Mouse (Mus musculus) C2C12 (cell line): ENCODE measurements at regions not wholly inside any gene's neighbourhood (a gene's known extent, or its start where the extent isn't known, plus 50 kb on each side); places are given as distances from the start of the nearest gene placed in this dataset.

Experiments used
- H3K27me3 ChIP-seq: one replicate; pipeline ENCODE4 v1.6.1; 2011; ENCODE audit not compliant: control insufficient read depth, insufficient read depth, insufficient read length
- H3K36me3 ChIP-seq: one replicate; pipeline ENCODE4 v1.6.1; 2011; ENCODE audit not compliant: control insufficient read depth, insufficient read depth
- H3K4me3 ChIP-seq: one replicate; pipeline ENCODE4 v1.5.1; 2011; ENCODE audit warnings: mild to moderate bottlenecking, control low read depth; ENCODE audit not compliant: poor library complexity, insufficient read depth, severe bottlenecking
- H3K79me2 ChIP-seq: one replicate; pipeline ENCODE4 v1.6.1; 2011; ENCODE audit not compliant: control insufficient read depth, insufficient read depth
- H3K79me3 ChIP-seq: one replicate; pipeline ENCODE4 v1.6.1; 2011; ENCODE audit warnings: low read depth, control low read depth
- H3ac ChIP-seq: one replicate; pipeline ENCODE3; 2011; ENCODE audit warnings: low read depth; ENCODE audit not compliant: control insufficient read depth, insufficient read length
- CEBPB ChIP-seq: IDR thresholded peaks from one replicate; pipeline ENCODE4 v1.6.1; 2011; ENCODE audit warnings: low read depth, mild to moderate bottlenecking, control low read depth, moderate library complexity
- CTCF ChIP-seq: IDR thresholded peaks from one replicate; pipeline ENCODE4 v1.5.1; 2011; ENCODE audit not compliant: control insufficient read depth, insufficient read depth, insufficient read length
- FOSL1 ChIP-seq: IDR thresholded peaks from one replicate; pipeline ENCODE4 v1.8.0; 2011; ENCODE audit warnings: mild to moderate bottlenecking, low read length; ENCODE audit not compliant: poor library complexity, insufficient read depth, severe bottlenecking
- MAX ChIP-seq: IDR thresholded peaks from one replicate; pipeline ENCODE4 v1.6.1; 2011; ENCODE audit warnings: mild to moderate bottlenecking, control low read depth
- MYOD1 ChIP-seq: IDR thresholded peaks from one replicate; pipeline ENCODE4 v1.6.1; 2011; ENCODE audit warnings: low read depth; ENCODE audit not compliant: control insufficient read depth, insufficient read length
- MYOG ChIP-seq: IDR thresholded peaks from one replicate; pipeline ENCODE4 v1.6.1; 2011; ENCODE audit not compliant: control insufficient read depth, insufficient read length; ENCODE audit errors: extremely low read depth
- USF1 ChIP-seq: IDR thresholded peaks from one replicate; pipeline ENCODE4 v1.6.1; 2011; ENCODE audit warnings: low read depth, mild to moderate bottlenecking, control low read depth, moderate library complexity

DNA sequence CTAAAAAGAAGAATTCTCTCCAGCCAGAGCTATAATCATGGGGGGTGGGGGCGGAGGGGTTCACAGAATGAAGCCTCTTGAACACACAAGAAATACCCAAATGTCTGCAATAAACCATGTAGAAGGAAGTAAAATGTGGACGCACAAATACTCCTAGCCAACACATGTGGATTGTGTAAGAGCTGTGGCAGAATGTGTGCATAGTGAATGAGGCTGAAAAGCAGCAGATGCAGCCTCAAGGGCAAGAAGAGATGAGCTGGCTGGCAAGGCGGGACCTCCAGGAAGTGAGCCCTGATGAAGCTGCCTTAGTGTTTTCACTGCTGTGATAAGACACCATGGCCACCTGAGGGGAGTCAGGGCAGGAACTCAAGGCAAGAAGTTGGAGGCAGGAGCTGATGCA, 53.3 kb upstream of the Arhgap28 start:
- no peaks in the 10 kb centered on the region for H3K36me3 ChIP-seq
- TF ChIP-seq CTCF (no peak), FOSL1 (no peak), CEBPB (no peak), USF1 (no peak), MYOG (no peak), MYOD1 (no peak), MAX (no peak)
- no peaks in the 10 kb centered on the region for H3K27me3 ChIP-seq
- no peak overlapping the region for H3ac ChIP-seq
- H3K79me3 ChIP-seq: no peaks in the 10 kb centered on the region
- no peaks in the 10 kb centered on the region for H3K79me2 ChIP-seq
- H3K4me3 ChIP-seq: no peak overlapping the region

DNA sequence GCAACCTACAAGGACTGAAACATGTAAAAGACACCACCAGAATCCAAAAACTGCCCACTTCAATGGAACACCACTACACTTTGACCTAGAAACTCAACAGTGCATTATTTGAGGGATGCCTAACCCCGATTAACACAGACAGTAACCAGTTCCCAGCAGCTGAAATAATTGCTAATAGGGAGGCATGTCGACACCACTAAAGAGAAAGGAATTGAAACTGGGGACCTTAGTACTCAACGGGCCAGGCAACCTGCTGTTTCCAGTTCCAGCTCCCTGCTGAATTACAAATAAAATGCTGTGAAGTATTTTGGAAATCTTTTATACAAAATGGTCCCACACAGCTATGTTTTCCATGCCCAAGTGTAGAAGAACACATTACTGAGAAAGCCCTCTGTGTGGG, 56.5 kb upstream of the Arhgap28 start:
- H3K27me3 ChIP-seq: no peaks in the 10 kb centered on the region
- H3K79me3 ChIP-seq: no peaks in the 10 kb centered on the region
- TF ChIP-seq USF1 (no peak), CEBPB (no peak), MYOD1 (no peak), CTCF (no peak), FOSL1 (no peak), MYOG (no peak), MAX (no peak)
- H3K4me3 ChIP-seq: no peak overlapping the region
- no peaks in the 10 kb centered on the region for H3K79me2 ChIP-seq
- H3ac ChIP-seq: no peak overlapping the region
- H3K36me3 ChIP-seq: no peaks in the 10 kb centered on the region

DNA sequence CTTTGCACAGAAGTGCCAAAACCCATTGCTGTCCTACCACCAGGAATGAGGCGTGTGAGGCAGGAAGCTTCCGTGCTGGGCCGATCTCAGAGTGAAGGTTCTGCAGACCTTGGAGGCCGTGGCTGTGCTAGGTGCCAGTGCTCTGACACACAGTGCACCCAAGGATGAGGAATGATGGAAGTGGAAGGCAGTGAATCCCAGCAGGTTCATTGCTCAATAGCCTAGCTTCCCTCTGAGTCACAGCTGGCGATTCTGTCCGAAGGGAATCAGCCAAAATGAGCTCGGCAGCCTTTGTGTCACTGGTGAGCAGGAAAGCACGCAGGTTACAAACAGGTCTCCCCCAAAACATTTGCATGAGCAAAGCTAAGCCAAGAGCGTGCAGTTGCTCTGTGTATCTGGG, 61.8 kb upstream of the Arhgap28 start:
- Histone ChIP-seq H3K4me3 (no peak overlapping the region), H3K79me2 (no peaks in the 10 kb centered on the region), H3ac (no peak overlapping the region), H3K79me3 (no peaks in the 10 kb centered on the region), H3K27me3 (no peaks in the 10 kb centered on the region), H3K36me3 (no peaks in the 10 kb centered on the region)
- TF ChIP-seq USF1 (no peak), FOSL1 (no peak), CTCF (no peak), CEBPB (no peak), MYOG (no peak), MAX (no peak), MYOD1 (no peak)

DNA sequence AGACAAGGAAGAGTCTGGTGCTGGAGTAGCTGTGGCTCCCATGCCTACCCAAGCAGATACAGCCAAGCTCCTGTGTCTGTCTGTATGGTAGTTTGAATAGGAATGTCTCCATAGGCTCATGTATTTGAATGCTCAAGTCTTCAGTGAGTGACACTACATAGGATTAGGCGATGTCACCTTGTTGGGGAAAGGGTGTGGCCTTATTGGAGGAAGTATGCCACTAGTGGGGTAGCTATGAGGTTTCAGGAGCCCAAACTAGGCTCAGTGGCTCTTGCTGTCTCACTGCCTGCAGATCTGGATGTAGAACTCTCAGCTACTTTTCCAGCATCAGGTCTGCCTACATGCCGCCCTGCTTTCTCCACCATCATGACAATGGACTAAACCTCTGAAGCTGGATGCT, 62.3 kb upstream of the Arhgap28 start:
- TF ChIP-seq FOSL1 (no peak), MAX (no peak), CTCF (no peak), CEBPB (no peak), MYOG (no peak), USF1 (no peak), MYOD1 (no peak)
- Histone ChIP-seq H3K4me3 (no peak overlapping the region), H3ac (no peak overlapping the region), H3K79me2 (no peaks in the 10 kb centered on the region), H3K79me3 (no peaks in the 10 kb centered on the region), H3K36me3 (no peaks in the 10 kb centered on the region), H3K27me3 (no peaks in the 10 kb centered on the region)

DNA sequence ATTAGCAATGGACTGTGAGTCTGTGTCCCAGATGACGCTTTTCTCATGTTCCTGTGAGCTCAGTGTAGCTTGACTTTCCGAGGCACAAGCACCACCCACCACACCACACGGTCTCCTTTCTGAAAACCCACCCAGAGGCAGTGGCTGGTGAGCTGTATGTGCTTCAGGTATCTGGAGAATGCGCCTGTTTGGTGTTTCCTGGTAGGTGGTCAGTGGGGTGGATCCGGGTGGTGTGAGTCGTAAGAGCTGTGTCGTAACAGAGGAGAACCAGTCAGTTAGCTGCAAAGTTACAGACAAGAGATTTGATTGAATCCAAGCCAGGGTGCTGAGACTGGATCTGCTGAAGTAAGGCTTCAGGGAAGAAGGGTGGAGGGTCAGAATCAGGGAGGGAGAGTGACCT, 65.1 kb upstream of the Arhgap28 start:
- Histone ChIP-seq H3K79me3 (no peaks in the 10 kb centered on the region), H3K36me3 (no peaks in the 10 kb centered on the region), H3K79me2 (no peaks in the 10 kb centered on the region), H3ac (no peak overlapping the region), H3K4me3 (no peak overlapping the region), H3K27me3 (no peaks in the 10 kb centered on the region)
- no peak for TF ChIP-seq FOSL1
- no peak for TF ChIP-seq MYOG
- TF ChIP-seq MYOD1: no peak
- no peak for TF ChIP-seq MAX
- no peak for TF ChIP-seq CEBPB
- TF ChIP-seq USF1: no peak
- no peak for TF ChIP-seq CTCF

DNA sequence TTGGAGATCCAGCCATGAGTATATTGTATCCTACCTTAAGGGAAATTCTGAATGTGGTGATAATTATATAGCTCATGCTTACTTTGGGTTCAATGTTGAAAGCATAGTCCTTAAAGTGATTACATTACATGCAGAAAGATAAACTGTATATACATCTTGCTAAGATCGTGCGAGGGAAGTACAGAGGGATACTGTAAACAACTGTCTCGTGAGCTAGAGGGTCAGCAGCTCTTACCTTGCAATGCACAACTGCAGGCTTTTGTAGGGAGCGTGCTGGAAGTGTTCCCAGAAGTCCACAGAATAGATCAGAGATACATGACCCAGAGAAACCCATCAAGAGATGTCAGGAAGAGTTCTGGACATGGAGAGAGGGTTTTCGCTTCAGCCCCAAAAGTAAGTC, 65.6 kb upstream of the Arhgap28 start:
- TF ChIP-seq USF1 (no peak), MYOG (no peak), MAX (no peak), CEBPB (no peak), FOSL1 (no peak), CTCF (no peak), MYOD1 (no peak)
- Histone ChIP-seq H3K27me3 (no peaks in the 10 kb centered on the region), H3K79me2 (no peaks in the 10 kb centered on the region), H3ac (no peak overlapping the region), H3K36me3 (no peaks in the 10 kb centered on the region), H3K79me3 (no peaks in the 10 kb centered on the region), H3K4me3 (no peak overlapping the region)
